In genomic region chr13:113657204-113657603, GRCm38 (mm10) we compare ENCODE assay signal across 24 mouse cellular contexts. TPM values are rescaled to one million over a fixed set of nuclear protein-coding genes. Genes with fewer than 3 reads are reported as not detected.
DNase-seq lines count a peak whose midpoint lies in the region; ATAC-seq lines count a peak whose summit lies in the region.
"Had no signal": no experiment of that assay in that cellular context is flagged by ENCODE, and none has a peak within 500 bp of the region (broad histone marks: within the 10 kb centered on the region; RNA-seq: fewer than 3 reads in every experiment).

No protein-coding gene starts in this region.

- DNase-seq in gastrocnemius, adult 18-20 months (ENCODE audit: low spot score): peak; percentile 21
- DNase-seq in gastrocnemius, postnatal 25 days: no peak
- no peak for DNase-seq in heart, adult 11 months
- DNase-seq in right cerebral cortex, postnatal 10 days (ENCODE audit: low spot score in 2 of 2): peak; percentile 61 to 69
- DNase-seq in right cerebral cortex, postnatal 4 days: no peak
- no peak for DNase-seq in embryo, embryonic 9.5 days (ENCODE audit: extremely low spot score)
- DNase-seq in kidney, adult 18-20 months: no peak
- DNase-seq: adrenal gland, adult 2 months; cerebellum, postnatal 10 days; kidney, adult 8-10 months; kidney, postnatal 36 days; layer of hippocampus, postnatal 36 days; lung, embryonic 14.5 days; midbrain, embryonic 14.5 days; retina, postnatal 1 day; thymus, postnatal 14 days had no signal

- H3K4me1 ChIP-seq in heart, embryonic 15.5 days (replicated peaks): peaks cover 16% of the 10 kb centered on the region
- H3K4me1 ChIP-seq: liver, embryonic 12.5 days had no signal

- H3K4me3 ChIP-seq in heart, embryonic 15.5 days: no peak overlapping the region
- H3K4me3 ChIP-seq: embryonic facial prominence, embryonic 10.5 days; liver, embryonic 12.5 days had no signal

- no peak overlapping the region for H3K9ac ChIP-seq in heart, embryonic 15.5 days
- H3K9ac ChIP-seq: liver, embryonic 12.5 days; lung, embryonic 14.5 days had no signal

- peak overlapping the region; percentile 42 for H3K4me2 ChIP-seq in heart, embryonic 15.5 days
- H3K4me2 ChIP-seq: liver, embryonic 12.5 days; lung, embryonic 14.5 days had no signal

- 32% methylated on average over 7 of the region's 7 CpGs for WGBS in heart, embryonic 15.5 days

- H3K36me3 ChIP-seq in heart, embryonic 15.5 days: no peaks in the 10 kb centered on the region
- H3K36me3 ChIP-seq: embryonic facial prominence, embryonic 10.5 days; liver, embryonic 12.5 days had no signal

- no peak for ATAC-seq in heart, embryonic 15.5 days (replicated peaks; ENCODE audit: insufficient number of reproducible peaks, insufficient read depth, low FRiP score, low read depth)
- ATAC-seq: forebrain, embryonic 14.5 days; liver, embryonic 12.5 days had no signal

- H3K27me3 ChIP-seq in heart, embryonic 15.5 days: no peaks in the 10 kb centered on the region
- H3K27me3 ChIP-seq: CH12.LX; liver, embryonic 12.5 days had no signal

- H3K27ac ChIP-seq in heart, embryonic 15.5 days: peak overlapping the region; percentile 50
- H3K27ac ChIP-seq: embryonic facial prominence, embryonic 10.5 days; liver, embryonic 12.5 days; macrophage had no signal

- H3K9me3 ChIP-seq in heart, embryonic 15.5 days (replicated peaks): no peaks in the 10 kb centered on the region
- H3K9me3 ChIP-seq: embryonic facial prominence, embryonic 10.5 days; liver, embryonic 12.5 days had no signal

RNA-seq across cellular contexts. Expression of gene Hspb3, which starts 6.3 kb away (rescaled TPM):
- total RNA-seq in gastrocnemius, adult 18-20 months (2021): 10 to 100 TPM; 47.7 to 56.6 TPM
- total RNA-seq in gastrocnemius, postnatal 25 days (2021): 10 to 100 TPM; 49.4 to 49.6 TPM
- polyA plus RNA-seq in heart, embryonic 15.5 days (2015; fragmentation: Nextera tagmentation; extraction: Ambion mirVana): 39.1 and 52.7 TPM in 2 replicates
- total RNA-seq: adrenal gland, adult 2 months; CH12.LX had no signal
- polyA plus RNA-seq: adrenal gland, adult 2 months; embryonic facial prominence, embryonic 10.5 days; forebrain, embryonic 14.5 days; hindbrain, embryonic 11.5 days; lung, embryonic 14.5 days; macrophage; spleen, adult 2 months had no signal

RNA-seq across cellular contexts. Expression of gene Snx18, which starts 38.8 kb away (rescaled TPM):
- 10 to 100 TPM in 1 of 2 experiments, 1 to 10 TPM in 1; 9.2 to 11.3 TPM for total RNA-seq in gastrocnemius, adult 18-20 months (2021)
- total RNA-seq in gastrocnemius, postnatal 25 days (2021): 10 to 100 TPM in 1 of 2 experiments, 1 to 10 TPM in 1; 9.1 to 11.0 TPM
- 14.2 and 17.6 TPM in 2 replicates for polyA plus RNA-seq in heart, embryonic 15.5 days (2015; fragmentation: Nextera tagmentation; extraction: Ambion mirVana)

Comparison
In these comparisons a context has a peak if more than half of its experiments do, and no peak if none do; other contexts are left out.
1. DNase-seq: peak in gastrocnemius, adult 18-20 months (single experiment) and right cerebral cortex, postnatal 10 days (2 of 2); none in gastrocnemius, postnatal 25 days (single experiment), heart, adult 11 months (single experiment), right cerebral cortex, postnatal 4 days (single experiment), embryo, embryonic 9.5 days (single experiment) and kidney, adult 18-20 months (single experiment).